Mouse (Mus musculus): Measurements from ENCODE around the gene Rarres1. TPM values are rescaled to one million over a fixed set of nuclear protein-coding genes. Genes with fewer than 3 reads are reported as not detected.

Gene Rarres1
- polyA plus RNA-seq, 1 experiment from 2014 or later: 0.77 TPM

GRCm38 (mm10) chr3:67473438-67473837 lies 41.9 kb downstream of the Rarres1 start:
- no peak overlapping the region for H3K4me2 ChIP-seq (ENCODE audit: low read length)
- no peak overlapping the region for H3K9ac ChIP-seq (ENCODE audit: low read length)
- 89% methylated on average over 6 of the region's 6 CpGs for WGBS
- DNase-seq (ENCODE audit: low spot score) (no peak), ATAC-seq (no peak)
- H3K27ac ChIP-seq (ENCODE audit: low read depth, low read length): no peak overlapping the region
- H3K36me3 ChIP-seq (ENCODE audit: control insufficient read depth, insufficient read depth, low read length): peaks cover 35% of the 10 kb centered on the region
- H3K4me3 ChIP-seq (ENCODE audit: low read depth, low read length): no peak overlapping the region
- no peaks in the 10 kb centered on the region for H3K27me3 ChIP-seq (replicated peaks; ENCODE audit: control insufficient read depth, insufficient read depth, low read length)
- no peaks in the 10 kb centered on the region for H3K9me3 ChIP-seq (replicated peaks; ENCODE audit: control insufficient read depth, low read length)
- H3K4me1 ChIP-seq (ENCODE audit: control insufficient read depth, insufficient read depth, low read length): no peaks in the 10 kb centered on the region

- Histone ChIP-seq H3K36me3 (ENCODE audit: control insufficient read depth, insufficient read depth, low read length) (peaks cover 47% of the 10 kb centered on the region), H3K27me3 (replicated peaks; ENCODE audit: control insufficient read depth, insufficient read depth, low read length) (no peaks in the 10 kb centered on the region), H3K4me3 (ENCODE audit: low read depth, low read length) (no peak overlapping the region), H3K4me2 (ENCODE audit: low read length) (no peak overlapping the region), H3K27ac (ENCODE audit: low read depth, low read length) (no peak overlapping the region), H3K9ac (ENCODE audit: low read length) (no peak overlapping the region), H3K4me1 (ENCODE audit: control insufficient read depth, insufficient read depth, low read length) (no peaks in the 10 kb centered on the region), H3K9me3 (replicated peaks; ENCODE audit: control insufficient read depth, low read length) (no peaks in the 10 kb centered on the region)
- DNase-seq (ENCODE audit: low spot score) (no peak), ATAC-seq (no peak)
- WGBS: 88% methylated on average over 4 of the region's 4 CpGs
Measured at GRCm38 (mm10) chr3:67471408-67472127, 43.8 kb downstream of the Rarres1 start.

GRCm38 (mm10) chr3:67467281-67467680 lies 48.0 kb downstream of the Rarres1 start:
- no peak for ATAC-seq
- H3K9ac ChIP-seq (ENCODE audit: low read length): no peak overlapping the region
- no peak for DNase-seq (ENCODE audit: low spot score)
- H3K4me1 ChIP-seq (ENCODE audit: control insufficient read depth, insufficient read depth, low read length): peaks cover 12% of the 10 kb centered on the region
- no peaks in the 10 kb centered on the region; the same call in 1 of the 2 replicates for H3K27me3 ChIP-seq (replicated peaks; ENCODE audit: control insufficient read depth, insufficient read depth, low read length)
- H3K36me3 ChIP-seq (ENCODE audit: control insufficient read depth, insufficient read depth, low read length): peaks cover 28% of the 10 kb centered on the region
- WGBS: 88% methylated on average over 2 of the region's 2 CpGs
- H3K4me2 ChIP-seq (ENCODE audit: low read length): no peak overlapping the region
- H3K27ac ChIP-seq (ENCODE audit: low read depth, low read length): no peak overlapping the region
- no peaks in the 10 kb centered on the region for H3K9me3 ChIP-seq (replicated peaks; ENCODE audit: control insufficient read depth, low read length)
- no peak overlapping the region for H3K4me3 ChIP-seq (ENCODE audit: low read depth, low read length)

DNA sequence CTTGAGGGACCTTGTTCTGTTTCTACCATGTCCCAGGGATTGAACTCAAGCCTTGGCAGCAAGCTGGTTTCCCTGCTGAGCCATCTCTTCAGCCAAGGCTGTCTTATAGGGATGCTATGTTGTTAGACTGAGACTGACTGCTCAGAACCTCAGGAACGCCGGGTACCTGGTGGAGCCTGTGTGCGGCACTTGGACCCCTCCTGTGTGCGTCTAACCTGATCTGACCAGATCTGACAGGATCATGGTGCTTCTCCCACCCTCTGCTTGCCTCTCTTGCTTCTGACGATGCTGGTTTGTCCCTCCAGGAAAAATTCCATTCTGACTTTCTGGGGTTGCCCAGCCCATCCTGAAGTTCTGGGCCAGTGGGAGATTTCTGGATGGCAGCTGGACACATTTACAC lies 48.7 kb downstream of the Rarres1 start:
- 96% methylated on average over 5 of the region's 5 CpGs for WGBS
- ATAC-seq (no peak), DNase-seq (ENCODE audit: low spot score) (no peak)
- peaks cover 12% of the 10 kb centered on the region for H3K4me1 ChIP-seq (ENCODE audit: control insufficient read depth, insufficient read depth, low read length)
- H3K27ac ChIP-seq (ENCODE audit: low read depth, low read length): no peak overlapping the region
- H3K36me3 ChIP-seq (ENCODE audit: control insufficient read depth, insufficient read depth, low read length): peaks cover 28% of the 10 kb centered on the region
- H3K9me3 ChIP-seq (replicated peaks; ENCODE audit: control insufficient read depth, low read length): no peaks in the 10 kb centered on the region
- no peak overlapping the region for H3K4me2 ChIP-seq (ENCODE audit: low read length)
- no peak overlapping the region for H3K4me3 ChIP-seq (ENCODE audit: low read depth, low read length)
- no peaks in the 10 kb centered on the region; the same call in 1 of the 2 replicates for H3K27me3 ChIP-seq (replicated peaks; ENCODE audit: control insufficient read depth, insufficient read depth, low read length)
- no peak overlapping the region for H3K9ac ChIP-seq (ENCODE audit: low read length)

GRCm38 (mm10) chr3:67463450-67464372 lies 51.6 kb downstream of the Rarres1 start, which contains the start of gene Lxn:
TSS of gene Lxn (minus strand) at chr3:67463926.
- ATAC-seq (peak; percentile 81), DNase-seq (ENCODE audit: low spot score) (peak; percentile 59)
- peak within 1 kb of the TSS; percentile 9; the same call in 1 of the 2 replicates for H3K27ac ChIP-seq (ENCODE audit: low read depth, low read length)
- H3K4me1 ChIP-seq (ENCODE audit: control insufficient read depth, insufficient read depth, low read length): peaks cover 12% of the 10 kb centered on the region
- peak within 1 kb of the TSS; percentile 86 for H3K4me2 ChIP-seq (ENCODE audit: low read length)
- H3K9me3 ChIP-seq (replicated peaks; ENCODE audit: control insufficient read depth, low read length): no peaks in the 10 kb centered on the region
- no peaks in the 10 kb centered on the region; the same call in 1 of the 2 replicates for H3K27me3 ChIP-seq (replicated peaks; ENCODE audit: control insufficient read depth, insufficient read depth, low read length)
- peak within 1 kb of the TSS; percentile 54 for H3K4me3 ChIP-seq (ENCODE audit: low read depth, low read length)
- peak within 1 kb of the TSS; percentile 74 for H3K9ac ChIP-seq (ENCODE audit: low read length)
- 1% methylated on average over 43 of the region's 43 CpGs for WGBS
- H3K36me3 ChIP-seq (ENCODE audit: control insufficient read depth, insufficient read depth, low read length): peaks cover 33% of the 10 kb centered on the region

DNA sequence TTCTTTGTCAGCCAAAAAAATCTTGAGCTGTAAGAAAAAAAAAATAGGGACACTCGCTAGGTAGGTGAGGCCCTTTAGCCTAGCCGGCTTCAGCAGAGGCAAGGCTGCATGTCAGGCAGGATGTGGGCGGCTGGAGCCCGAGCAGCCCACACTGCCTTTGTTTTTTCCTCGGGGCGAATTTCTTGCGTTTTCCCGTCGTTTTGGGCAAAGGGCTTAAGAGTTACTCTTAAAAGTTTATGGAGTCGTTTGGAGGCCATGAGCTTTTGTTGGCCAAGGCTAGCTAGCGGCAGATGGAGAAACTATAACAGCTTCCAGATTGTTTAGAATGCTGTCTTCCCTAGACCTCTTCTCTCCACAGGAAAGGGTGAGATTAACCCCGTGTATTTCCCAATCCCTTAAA lies 52.3 kb downstream of the Rarres1 start:
- peak overlapping the region; percentile 54 for H3K4me3 ChIP-seq (ENCODE audit: low read depth, low read length)
- H3K27me3 ChIP-seq (replicated peaks; ENCODE audit: control insufficient read depth, insufficient read depth, low read length): no peaks in the 10 kb centered on the region; the same call in 1 of the 2 replicates
- no peaks in the 10 kb centered on the region for H3K9me3 ChIP-seq (replicated peaks; ENCODE audit: control insufficient read depth, low read length)
- WGBS: 8% methylated on average over 12 of the region's 12 CpGs
- 0 out of 2 replicates have a peak, but pooled peaks have one; percentile 27 for ATAC-seq
- peaks cover 12% of the 10 kb centered on the region for H3K4me1 ChIP-seq (ENCODE audit: control insufficient read depth, insufficient read depth, low read length)
- H3K4me2 ChIP-seq (ENCODE audit: low read length): peak overlapping the region; percentile 86
- DNase-seq (ENCODE audit: low spot score): no peak
- peaks cover 33% of the 10 kb centered on the region for H3K36me3 ChIP-seq (ENCODE audit: control insufficient read depth, insufficient read depth, low read length)
- H3K9ac ChIP-seq (ENCODE audit: low read length): peak overlapping the region; percentile 74
- no peak overlapping the region for H3K27ac ChIP-seq (ENCODE audit: low read depth, low read length)

DNA sequence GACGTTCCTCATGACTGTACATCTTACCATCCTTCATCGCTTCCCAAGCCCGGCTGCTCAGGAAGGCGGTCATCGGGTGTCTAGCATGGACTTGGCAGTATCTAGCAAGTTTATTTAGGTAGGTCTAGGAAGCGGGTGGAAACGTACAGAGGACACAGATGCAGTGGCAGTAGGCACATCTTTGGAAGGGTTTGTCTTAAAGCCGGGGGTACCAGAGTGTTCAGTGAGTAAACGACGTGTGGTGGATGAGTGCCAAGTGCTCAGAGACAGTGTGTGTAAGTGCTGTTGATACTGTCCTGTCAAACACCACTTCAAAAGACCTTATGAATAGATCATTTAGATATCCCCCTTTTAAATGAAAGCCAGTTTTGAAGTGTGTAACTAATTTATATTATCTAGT lies 52.7 kb downstream of the Rarres1 start:
- Histone ChIP-seq H3K9me3 (replicated peaks; ENCODE audit: control insufficient read depth, low read length) (no peaks in the 10 kb centered on the region), H3K4me1 (ENCODE audit: control insufficient read depth, insufficient read depth, low read length) (peaks cover 12% of the 10 kb centered on the region), H3K4me2 (ENCODE audit: low read length) (peak overlapping the region; percentile 86), H3K36me3 (ENCODE audit: control insufficient read depth, insufficient read depth, low read length) (peaks cover 32% of the 10 kb centered on the region), H3K27ac (ENCODE audit: low read depth, low read length) (no peak overlapping the region), H3K4me3 (ENCODE audit: low read depth, low read length) (peak overlapping the region; percentile 54), H3K9ac (ENCODE audit: low read length) (no peak overlapping the region; the same call in 1 of the 2 replicates), H3K27me3 (replicated peaks; ENCODE audit: control insufficient read depth, insufficient read depth, low read length) (no peaks in the 10 kb centered on the region; the same call in 1 of the 2 replicates)
- 47% methylated on average over 10 of the region's 10 CpGs for WGBS
- DNase-seq (ENCODE audit: low spot score): peak; percentile 46
- ATAC-seq: 0 out of 2 replicates have a peak, but pooled peaks have one; percentile 21

- peak; percentile 69 for DNase-seq (ENCODE audit: low spot score)
- H3K27ac ChIP-seq (ENCODE audit: low read depth, low read length): no peak overlapping the region
- peak; percentile 36 for ATAC-seq
- H3K9ac ChIP-seq (ENCODE audit: low read length): no peak overlapping the region
- peaks cover 33% of the 10 kb centered on the region for H3K36me3 ChIP-seq (ENCODE audit: control insufficient read depth, insufficient read depth, low read length)
- H3K4me1 ChIP-seq (ENCODE audit: control insufficient read depth, insufficient read depth, low read length): peaks cover 12% of the 10 kb centered on the region
- no peak overlapping the region for H3K4me3 ChIP-seq (ENCODE audit: low read depth, low read length)
- no peaks in the 10 kb centered on the region for H3K9me3 ChIP-seq (replicated peaks; ENCODE audit: control insufficient read depth, low read length)
- no peaks in the 10 kb centered on the region; the same call in 1 of the 2 replicates for H3K27me3 ChIP-seq (replicated peaks; ENCODE audit: control insufficient read depth, insufficient read depth, low read length)
- peak overlapping the region; percentile 86 for H3K4me2 ChIP-seq (ENCODE audit: low read length)
- WGBS: 34% methylated on average over 7 of the region's 7 CpGs
Measured at GRCm38 (mm10) chr3:67462015-67462414, 53.3 kb downstream of the Rarres1 start.
